Mouse (Mus musculus): ENCODE data around the gene Atg16l2.

Gene Atg16l2

GRCm38 (mm10) chr7:101292086-101292485 lies 10.0 kb downstream of the Atg16l2 start:
- DNase-seq (ENCODE audit: low spot score): no peak

GRCm38 (mm10) chr7:101291641-101292040 lies 10.4 kb downstream of the Atg16l2 start:
- DNase-seq (ENCODE audit: low spot score): no peak

- no peak for DNase-seq (ENCODE audit: low spot score)
Observed at GRCm38 (mm10) chr7:101291211-101291610, 10.8 kb downstream of the Atg16l2 start.

- DNase-seq (ENCODE audit: low spot score): no peak
Observed at GRCm38 (mm10) chr7:101290401-101290800, 11.7 kb downstream of the Atg16l2 start.

GRCm38 (mm10) chr7:101288436-101288835 lies 13.6 kb downstream of the Atg16l2 start:
- peak; percentile 64 for DNase-seq (ENCODE audit: low spot score)

GRCm38 (mm10) chr7:101287820-101288219 lies 14.2 kb downstream of the Atg16l2 start:
- DNase-seq (ENCODE audit: low spot score): no peak

- DNase-seq (ENCODE audit: low spot score): no peak
Observed at GRCm38 (mm10) chr7:101286891-101287290, 15.2 kb downstream of the Atg16l2 start.

- no peak for DNase-seq (ENCODE audit: low spot score)
Observed at GRCm38 (mm10) chr7:101284504-101284903, 17.5 kb downstream of the Atg16l2 start.

- no peak for DNase-seq (ENCODE audit: low spot score)
Observed at GRCm38 (mm10) chr7:101282721-101283120, 19.3 kb downstream of the Atg16l2 start.

- DNase-seq (ENCODE audit: low spot score): no peak
Observed at GRCm38 (mm10) chr7:101272466-101273160, 29.4 kb downstream of the Atg16l2 start.

- no peak for DNase-seq (ENCODE audit: low spot score)
Observed at GRCm38 (mm10) chr7:101271602-101272001, 30.4 kb downstream of the Atg16l2 start.

- no peak for DNase-seq (ENCODE audit: low spot score)
Observed at GRCm38 (mm10) chr7:101267457-101268259, 34.4 kb downstream of the Atg16l2 start.

GRCm38 (mm10) chr7:101263511-101263910 lies 38.5 kb downstream of the Atg16l2 start:
- no peak for DNase-seq (ENCODE audit: low spot score)

- peak; percentile 11 for DNase-seq (ENCODE audit: low spot score)
Observed at GRCm38 (mm10) chr7:101261941-101262546, 40.0 kb downstream of the Atg16l2 start.

- DNase-seq (ENCODE audit: low spot score): no peak
Observed at GRCm38 (mm10) chr7:101258482-101258881, 43.6 kb downstream of the Atg16l2 start.

GRCm38 (mm10) chr7:101253071-101253470 lies 49.0 kb downstream of the Atg16l2 start:
- no peak for DNase-seq (ENCODE audit: low spot score)

- DNase-seq (ENCODE audit: low spot score): no peak
Observed at GRCm38 (mm10) chr7:101249173-101249572, 52.9 kb downstream of the Atg16l2 start.

GRCm38 (mm10) chr7:101248760-101249159 lies 53.3 kb downstream of the Atg16l2 start:
- no peak for DNase-seq (ENCODE audit: low spot score)

GRCm38 (mm10) chr7:101236712-101237473 lies 65.2 kb downstream of the Atg16l2 start:
- no peak for DNase-seq (ENCODE audit: low spot score)

- no peak for DNase-seq (ENCODE audit: low spot score)
Observed at GRCm38 (mm10) chr7:101232716-101233115, 69.3 kb downstream of the Atg16l2 start.

GRCm38 (mm10) chr7:101231458-101231857 lies 70.6 kb downstream of the Atg16l2 start:
- DNase-seq (ENCODE audit: low spot score): peak; percentile 53

GRCm38 (mm10) chr7:101229336-101229735 lies 72.7 kb downstream of the Atg16l2 start:
- no peak for DNase-seq (ENCODE audit: low spot score)
